Mouse (Mus musculus) kidney, adult 2 months (tissue): ENCODE data around the gene Zcchc17.

Experiments
- CTCF ChIP-seq: fragments of 200-500 bp; conservative IDR thresholded peaks from 2 replicates; pipeline ENCODE4 v1.5.1; 2011; ENCODE audit warnings: low read depth, mild to moderate bottlenecking, control low read depth, low read length, moderate library complexity, mixed read lengths; ENCODE audit not compliant: insufficient read depth, insufficient read length
- POLR2A ChIP-seq: fragments of 200-500 bp; IDR thresholded peaks from one replicate; pipeline ENCODE4 v1.6.1; 2011; ENCODE audit warnings: low read depth, low read length, control low read depth

DNA sequence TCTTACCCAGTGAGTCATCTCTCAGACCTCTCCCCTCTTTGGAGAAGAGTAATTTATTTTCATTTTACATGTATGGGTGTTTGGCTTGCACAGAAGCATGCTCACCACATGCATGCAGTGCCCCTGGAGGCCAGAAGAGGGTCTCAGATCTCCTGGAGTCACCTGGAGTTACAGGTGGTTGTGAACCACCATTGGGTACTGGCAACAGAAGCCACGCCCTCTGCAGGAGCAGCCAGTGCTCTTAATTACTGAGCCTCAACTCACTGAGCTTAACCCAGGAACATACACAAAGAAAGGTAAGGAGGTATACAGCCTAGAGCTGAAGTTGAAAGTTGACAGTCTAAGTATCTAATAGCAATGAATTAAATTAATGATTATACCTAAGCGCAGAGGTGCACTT, 34.3 kb downstream of the Zcchc17 start:
- TF ChIP-seq POLR2A (no peak), CTCF (no peak)
